Mouse (Mus musculus) MEL (cell line): ENCODE results near the gene Sft2d2. TPM values are rescaled to one million over a fixed set of nuclear protein-coding genes. Genes with fewer than 3 reads are reported as not detected.

Experiments used
- DNase-seq: peaks from one replicate; pipeline ENCODE4 v3.0.0; 2011; ENCODE audit warnings: low read depth, low spot score
- H3K27ac ChIP-seq: 2 replicates; pipeline ENCODE4 v1.5.1; 2012; ENCODE audit warnings: low read depth, mild to moderate bottlenecking, control low read depth, low read length, moderate library complexity; ENCODE audit not compliant: control insufficient read depth
- H3K27me3 ChIP-seq, 2 experiments: fragments of 150-350 bp in 1 of 2; sonication (generic) in 1 of 2; 2 replicates each; pipeline ENCODE4 v1.6.1; 2012; ENCODE audit warnings: low read length in 2 of 2, mild to moderate bottlenecking in 2 of 2, improper control_type of control experiment in 1 of 2, moderate library complexity in 1 of 2; ENCODE audit not compliant: insufficient read depth in 2 of 2, control insufficient read depth in 1 of 2
- H3K36me3 ChIP-seq, 2 experiments: 2 replicates each; pipeline ENCODE4 v1.6.1; 2012 to 2014; ENCODE audit warnings: low read length in 2 of 2, improper control_type of control experiment in 1 of 2, inconsistent platforms in 1 of 2, mild to moderate bottlenecking in 1 of 2; ENCODE audit not compliant: insufficient read depth in 2 of 2, control insufficient read depth in 1 of 2
- H3K4me1 ChIP-seq, 2 experiments: fragments of 150-350 bp in 1 of 2; sonication (generic) in 1 of 2; 2 replicates each; pipeline ENCODE4 v1.6.1; 2012; ENCODE audit warnings: low read length in 2 of 2, improper control_type of control experiment in 1 of 2, mild to moderate bottlenecking in 1 of 2; ENCODE audit not compliant: insufficient read depth in 2 of 2, control insufficient read depth in 1 of 2
- H3K4me3 ChIP-seq, 2 experiments: fragments of 150-350 bp in 1 of 2; sonication (generic) in 1 of 2; 2 replicates each; pipeline ENCODE4 v1.5.1; 2012; ENCODE audit warnings: low read depth in 2 of 2, low read length in 2 of 2, mild to moderate bottlenecking in 2 of 2, moderate library complexity in 2 of 2, control low read depth in 1 of 2, improper control_type of control experiment in 1 of 2; ENCODE audit not compliant: control insufficient read depth in 1 of 2, insufficient read depth in 1 of 2
- H3K79me2 ChIP-seq: 2 replicates; pipeline ENCODE4 v1.6.1; 2012; ENCODE audit warnings: mild to moderate bottlenecking, low read length, moderate library complexity; ENCODE audit not compliant: control insufficient read depth, poor library complexity, insufficient read depth
- H3K9ac ChIP-seq: 2 replicates; pipeline ENCODE4 v1.6.1; 2012; ENCODE audit warnings: low read depth, mild to moderate bottlenecking, control low read depth, low read length, moderate library complexity; ENCODE audit not compliant: control insufficient read depth, poor library complexity, severe bottlenecking
- H3K9me3 ChIP-seq: fragments of 150-350 bp; sonication (generic); replicated peaks from 2 replicates; pipeline ENCODE4 v1.6.1; 2012; ENCODE audit warnings: mild to moderate bottlenecking, low read length, improper control_type of control experiment, moderate library complexity; ENCODE audit not compliant: insufficient read depth
- BHLHE40 ChIP-seq: IDR thresholded peaks from 2 replicates; pipeline ENCODE4 v1.6.1; 2012; ENCODE audit warnings: low read depth, mild to moderate bottlenecking, inconsistent platforms, low read length, improper control_type of control experiment, borderline replicate concordance
- CHD1 ChIP-seq: IDR thresholded peaks from 2 replicates; pipeline ENCODE4 v1.6.1; 2012; ENCODE audit warnings: low read depth, mild to moderate bottlenecking, inconsistent platforms, low read length, improper control_type of control experiment
- CTCF ChIP-seq, 3 experiments: IDR thresholded peaks in 2 of 3; conservative IDR thresholded peaks in 1 of 3; 2 replicates each; pipeline ENCODE4 v1.5.1; 2011 to 2012; ENCODE audit warnings: low read length in 3 of 3, low read depth in 2 of 3, mild to moderate bottlenecking in 2 of 3, improper control_type of control experiment in 1 of 3, inconsistent platforms in 1 of 3, mixed read lengths in 1 of 3, moderate library complexity in 1 of 3; ENCODE audit not compliant: control insufficient read depth in 1 of 3, insufficient read depth in 1 of 3, poor library complexity in 1 of 3, severe bottlenecking in 1 of 3
- EP300 ChIP-seq, 2 experiments: IDR thresholded peaks; 2 replicates each; pipeline ENCODE4 v1.6.1; 2011; ENCODE audit warnings: improper control_type of control experiment in 2 of 2, low read length in 2 of 2, low read depth in 1 of 2, mild to moderate bottlenecking in 1 of 2
- GABPA ChIP-seq: IDR thresholded peaks from 2 replicates; pipeline ENCODE4 v1.6.1; 2012; ENCODE audit warnings: low read depth, mild to moderate bottlenecking, inconsistent platforms, low read length, improper control_type of control experiment, moderate library complexity
- GATA1 ChIP-seq: IDR thresholded peaks from 2 replicates; pipeline ENCODE4 v1.6.1; 2011; ENCODE audit warnings: low read depth, low read length, improper control_type of control experiment
- MAFK ChIP-seq: IDR thresholded peaks from 2 replicates; pipeline ENCODE4 v1.6.1; 2011; ENCODE audit warnings: low read depth, mild to moderate bottlenecking, low read length, improper control_type of control experiment, borderline replicate concordance
- MEF2A ChIP-seq: IDR thresholded peaks from 2 replicates; pipeline ENCODE4 v1.6.1; 2014; ENCODE audit warnings: low read depth, mild to moderate bottlenecking, inconsistent platforms, low read length, improper control_type of control experiment; ENCODE audit not compliant: poor library complexity, insufficient replicate concordance, severe bottlenecking; ENCODE audit errors: extremely low read depth
- MXI1 ChIP-seq: IDR thresholded peaks from 2 replicates; pipeline ENCODE4 v1.6.1; 2011; ENCODE audit warnings: mild to moderate bottlenecking, low read depth, low read length, improper control_type of control experiment
- MYB ChIP-seq: IDR thresholded peaks from 2 replicates; pipeline ENCODE4 v1.6.1; 2011; ENCODE audit warnings: mild to moderate bottlenecking, low read depth, low read length, improper control_type of control experiment
- MYC ChIP-seq: IDR thresholded peaks from 2 replicates; pipeline ENCODE4 v1.6.1; 2011; ENCODE audit warnings: low read depth, mild to moderate bottlenecking, low read length, improper control_type of control experiment, moderate library complexity
- NELFE ChIP-seq: IDR thresholded peaks from 2 replicates; pipeline ENCODE4 v1.6.1; 2011; ENCODE audit warnings: low read depth, low read length, improper control_type of control experiment
- POLR2AphosphoS2 ChIP-seq: IDR thresholded peaks from 2 replicates; pipeline ENCODE4 v1.6.1; 2011; ENCODE audit warnings: low read length, improper control_type of control experiment
- RAD21 ChIP-seq: IDR thresholded peaks from 2 replicates; pipeline ENCODE4 v1.6.1; 2011; ENCODE audit warnings: mild to moderate bottlenecking, low read depth, low read length, improper control_type of control experiment
- RCOR1 ChIP-seq: IDR thresholded peaks from 2 replicates; pipeline ENCODE4 v1.6.1; 2012; ENCODE audit warnings: low read depth, mild to moderate bottlenecking, inconsistent platforms, low read length, improper control_type of control experiment
- SIN3A ChIP-seq: IDR thresholded peaks from 2 replicates; pipeline ENCODE4 v1.6.1; 2012; ENCODE audit warnings: low read length, improper control_type of control experiment, inconsistent platforms
- TAL1 ChIP-seq: IDR thresholded peaks from 2 replicates; pipeline ENCODE4 v1.6.1; 2012; ENCODE audit warnings: mild to moderate bottlenecking, inconsistent platforms, low read length, moderate library complexity, mixed read lengths
- TBP ChIP-seq: IDR thresholded peaks from 2 replicates; pipeline ENCODE4 v1.8.0; 2011; ENCODE audit warnings: low read depth, low read length, improper control_type of control experiment
- USF1 ChIP-seq: IDR thresholded peaks from 2 replicates; pipeline ENCODE4 v1.6.1; 2014; ENCODE audit warnings: low read depth, mild to moderate bottlenecking, inconsistent platforms, low read length, improper control_type of control experiment, moderate library complexity
- ZKSCAN1 ChIP-seq: IDR thresholded peaks from 2 replicates; pipeline ENCODE4 v1.6.1; 2012; ENCODE audit warnings: low read depth, mild to moderate bottlenecking, inconsistent platforms, low read length, improper control_type of control experiment, moderate library complexity
- ZNF384 ChIP-seq: IDR thresholded peaks from 2 replicates; pipeline ENCODE4 v1.6.1; 2012; ENCODE audit warnings: low read depth, mild to moderate bottlenecking, inconsistent platforms, low read length, improper control_type of control experiment
- polyA plus RNA-seq, 2 experiments: library from polyadenylated mRNA; stranded (reverse) in 1 of 2; unstranded in 1 of 2; fragments of >175 nt in 1 of 2; fragments of >200 nt in 1 of 2; gene quantifications; 2 replicates each; pipeline versions ENCODE4 v1.2.1 to v1.2.4; 2012; ENCODE audit warnings: low replicate concordance in 2 of 2, low read depth in 1 of 2; ENCODE audit not compliant: insufficient read length in 2 of 2, insufficient read depth in 1 of 2, missing spikeins in 1 of 2
- total RNA-seq: library from RNA; depleted of rRNA; stranded (reverse); fragments of 300-350 nt; gene quantifications from 2 replicates; pipeline ENCODE4 v1.2.3, GENCODE M21; 2012

Sft2d2 gene
- total and polyA plus RNA-seq, 3 experiments, result 4.0 to 8.9 TPM; not detected in 1

DNA sequence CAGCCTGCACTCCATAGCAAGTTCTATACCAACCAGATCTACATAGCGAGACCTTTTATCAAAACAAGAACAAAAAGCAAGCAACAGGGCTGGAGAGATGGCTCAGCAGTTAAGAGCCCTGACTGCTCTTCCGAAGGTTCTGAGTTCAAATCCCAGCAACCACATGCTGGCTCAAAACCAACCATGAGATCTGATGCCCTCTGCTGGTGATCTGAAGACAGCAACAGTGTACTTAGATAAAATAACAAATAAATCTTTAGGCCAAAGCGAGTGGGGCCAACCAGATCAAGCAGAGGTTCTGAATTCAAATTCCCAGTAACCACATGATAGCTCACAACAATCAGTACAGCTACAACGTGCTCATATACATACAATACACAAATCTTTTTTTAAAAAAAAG is 36.5 kb upstream of the Sft2d2 start:
- TF ChIP-seq RAD21 (peak; percentile 1; the same call in 1 of the 2 replicates), CTCF (IDR thresholded peaks at IDR 0.05 in 2 of 3, conservative IDR thresholded peaks at IDR 0.05 in 1 of 3; ENCODE audit: control insufficient read depth in 1 of 3, insufficient read depth in 1 of 3, low read depth in 2 of 3, low read length in 3 of 3, poor library complexity in 1 of 3, severe bottlenecking in 1 of 3) (peak; percentile 10 to 34 (median 13); a peak in 3 of 6 replicates), ZNF384 (no peak)
- no peak for DNase-seq
- Histone ChIP-seq H3K9ac (no peak overlapping the region), H3K27ac (no peak overlapping the region), H3K4me3 (no peak overlapping the region), H3K36me3 (peaks cover 8 to 17% of the 10 kb centered on the region in 2 experiments), H3K27me3 (no peaks in the 10 kb centered on the region), H3K9me3 (no peaks in the 10 kb centered on the region), H3K4me1 (peaks cover 3 to 11% of the 10 kb centered on the region in 2 experiments), H3K79me2 (peaks cover 50% of the 10 kb centered on the region)

DNA sequence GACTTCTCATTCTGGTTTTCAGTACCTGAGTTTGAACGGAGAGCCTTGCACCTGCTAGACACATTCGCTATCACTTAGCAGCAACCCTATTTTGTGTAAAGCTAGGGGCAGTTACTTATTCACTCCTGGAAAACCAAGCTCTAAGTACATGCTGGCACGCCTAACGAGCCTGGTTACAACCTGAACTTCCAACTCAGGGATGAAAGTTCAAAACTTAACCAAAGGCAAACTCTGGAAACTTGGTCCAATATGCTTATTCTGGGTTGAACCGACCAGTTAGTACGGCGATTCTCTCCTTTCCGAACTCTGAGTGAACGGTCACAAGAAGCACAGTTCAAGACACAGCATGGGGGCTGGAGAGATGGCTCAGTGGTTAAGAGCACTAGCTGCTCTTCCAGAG is 35.3 kb upstream of the Sft2d2 start:
- Histone ChIP-seq H3K27me3 (no peaks in the 10 kb centered on the region), H3K27ac (no peak overlapping the region), H3K4me1 (peaks cover 3 to 8% of the 10 kb centered on the region in 2 experiments; a peak in 3 of 4 replicates), H3K36me3 (peaks cover 8 to 13% of the 10 kb centered on the region in 2 experiments), H3K9ac (no peak overlapping the region), H3K9me3 (no peaks in the 10 kb centered on the region), H3K4me3 (no peak overlapping the region), H3K79me2 (peaks cover 40% of the 10 kb centered on the region)
- no peak for DNase-seq
- TF ChIP-seq ZKSCAN1 (no peak), ZNF384 (no peak), MXI1 (no peak), TBP (no peak), GATA1 (no peak), USF1 (no peak), MYB (no peak), TAL1 (no peak), MYC (no peak), BHLHE40 (no peak), EP300 (IDR thresholded peaks at IDR 0.05; ENCODE audit: low read depth in 1 of 2, low read length in 2 of 2) (no peak), MAFK (no peak), GABPA (no peak), POLR2AphosphoS2 (no peak), RCOR1 (no peak), MEF2A (no peak), SIN3A (no peak), NELFE (no peak), CHD1 (no peak)
